Mouse (Mus musculus) mature B cell (primary cell): ENCODE data around the gene Bcorl1.

Experiments
- in situ Hi-C: fragments of 300-500 bp; cut with MboI; formaldehyde crosslinking; loops from 2 replicates; pipeline ENCODE4 v1.14.3; 2019

Gene Bcorl1

DNA sequence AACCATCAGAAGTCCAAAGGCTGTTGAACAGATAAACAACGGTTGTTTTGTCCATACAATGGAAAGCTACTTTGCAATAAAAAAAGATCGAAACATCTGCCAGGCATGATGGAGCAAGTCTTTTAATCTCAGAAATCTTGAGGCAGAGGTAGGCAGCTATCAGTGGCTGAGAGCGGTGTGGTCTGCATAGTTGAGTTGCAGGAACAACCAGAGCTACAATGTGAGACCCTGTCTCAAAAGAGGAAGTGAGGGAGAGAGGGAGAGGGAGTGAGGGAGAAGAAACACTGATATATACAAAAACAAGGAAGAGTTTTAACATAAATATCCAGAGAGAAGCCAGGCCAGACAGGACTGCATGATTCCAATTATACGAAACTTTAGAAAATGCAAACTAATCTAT, 103.5 kb downstream of the Bcorl1 start:
- in situ Hi-C loops, result no loop called here

DNA sequence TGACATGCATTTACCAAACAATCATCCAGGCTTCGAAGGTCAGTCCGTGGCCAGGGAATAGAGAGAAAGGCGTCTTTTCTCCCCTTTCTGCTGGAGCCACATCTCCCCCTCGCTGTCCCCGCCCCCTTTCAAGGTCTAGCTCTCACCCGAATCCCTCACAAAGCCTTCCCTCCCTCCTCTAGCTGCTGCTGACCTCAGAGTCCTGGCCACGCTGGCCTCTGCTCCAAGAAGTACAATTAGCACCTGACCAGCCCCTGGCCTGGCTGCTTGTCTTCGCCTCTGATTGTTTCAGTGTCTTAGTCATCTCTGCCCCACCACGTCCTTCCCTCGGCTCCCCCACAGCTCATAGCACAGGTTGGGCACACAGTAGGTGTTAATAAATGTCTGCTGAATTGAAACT, 108.5 kb downstream of the Bcorl1 start:
- in situ Hi-C loops, result no loop called here

DNA sequence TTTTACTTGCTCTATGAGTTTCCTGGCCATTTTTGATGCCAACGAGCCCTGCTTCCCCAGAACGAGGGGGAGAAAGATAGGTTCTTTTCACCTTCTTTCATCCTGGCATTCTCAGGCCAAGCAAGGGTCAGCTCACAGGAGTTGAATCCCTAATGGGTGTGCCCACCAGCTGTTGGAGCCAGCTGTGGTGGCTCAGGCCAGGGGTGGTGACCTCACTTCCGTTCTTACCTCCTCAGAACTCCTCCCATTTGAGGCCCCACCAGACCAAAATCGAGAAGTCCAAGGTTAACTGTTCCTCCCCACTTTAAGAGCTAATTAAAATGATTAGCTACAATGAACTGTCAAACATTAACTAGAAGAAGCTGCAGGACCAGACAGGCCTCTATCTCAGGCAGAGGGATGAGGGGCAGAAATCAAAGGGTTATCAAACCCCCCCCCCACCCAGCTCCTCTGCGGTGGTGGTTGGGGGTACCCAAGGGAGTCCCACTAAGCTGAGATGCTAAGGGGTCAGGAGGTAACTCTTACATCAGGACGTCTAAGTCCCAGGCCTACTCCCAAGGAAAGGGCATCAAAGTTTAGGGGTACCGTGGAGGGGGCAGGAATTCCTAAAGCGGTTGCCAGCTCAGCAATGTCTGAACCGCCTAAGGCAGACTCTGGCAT, 111.2 kb downstream of the Bcorl1 start:
- in situ Hi-C loops, result no loop called here

DNA sequence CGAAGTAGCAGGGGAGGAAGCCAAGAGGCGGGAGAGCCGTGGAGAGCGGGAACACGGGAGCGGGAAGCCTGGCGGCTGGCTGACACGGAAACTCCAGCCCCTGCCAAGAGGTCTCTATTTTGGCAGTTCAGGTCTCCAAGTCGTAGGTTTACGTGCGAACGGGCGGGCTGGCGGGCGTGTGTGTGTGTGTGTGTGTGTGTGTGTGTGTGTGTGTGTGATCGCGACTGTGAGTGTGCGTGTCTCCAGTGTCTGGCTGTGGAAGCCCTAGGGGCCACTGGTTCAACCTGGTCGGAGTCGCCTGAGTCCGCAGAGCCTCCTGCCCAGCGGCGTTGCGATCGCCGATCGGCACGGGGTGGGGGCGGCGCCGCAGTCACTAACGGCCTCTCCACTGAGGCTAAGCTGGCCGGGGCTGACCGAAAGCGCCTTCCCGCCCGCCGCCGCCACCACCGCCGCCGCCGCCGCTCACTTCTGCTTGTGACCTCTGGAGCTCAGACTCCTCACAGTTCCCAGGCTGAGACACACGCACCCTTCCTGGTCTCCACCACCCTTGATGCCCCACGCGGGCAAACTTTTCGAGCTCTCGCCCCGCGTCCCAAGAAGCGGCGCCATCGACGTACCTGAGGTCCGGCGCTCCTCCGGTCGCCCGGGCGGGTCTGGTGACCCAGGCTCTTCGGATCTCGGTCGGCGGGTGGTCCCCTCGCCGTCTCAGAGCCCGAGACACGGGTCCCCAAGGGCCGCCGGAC, 111.9 kb downstream of the Bcorl1 start:
- in situ Hi-C loops, result no loop called here

DNA sequence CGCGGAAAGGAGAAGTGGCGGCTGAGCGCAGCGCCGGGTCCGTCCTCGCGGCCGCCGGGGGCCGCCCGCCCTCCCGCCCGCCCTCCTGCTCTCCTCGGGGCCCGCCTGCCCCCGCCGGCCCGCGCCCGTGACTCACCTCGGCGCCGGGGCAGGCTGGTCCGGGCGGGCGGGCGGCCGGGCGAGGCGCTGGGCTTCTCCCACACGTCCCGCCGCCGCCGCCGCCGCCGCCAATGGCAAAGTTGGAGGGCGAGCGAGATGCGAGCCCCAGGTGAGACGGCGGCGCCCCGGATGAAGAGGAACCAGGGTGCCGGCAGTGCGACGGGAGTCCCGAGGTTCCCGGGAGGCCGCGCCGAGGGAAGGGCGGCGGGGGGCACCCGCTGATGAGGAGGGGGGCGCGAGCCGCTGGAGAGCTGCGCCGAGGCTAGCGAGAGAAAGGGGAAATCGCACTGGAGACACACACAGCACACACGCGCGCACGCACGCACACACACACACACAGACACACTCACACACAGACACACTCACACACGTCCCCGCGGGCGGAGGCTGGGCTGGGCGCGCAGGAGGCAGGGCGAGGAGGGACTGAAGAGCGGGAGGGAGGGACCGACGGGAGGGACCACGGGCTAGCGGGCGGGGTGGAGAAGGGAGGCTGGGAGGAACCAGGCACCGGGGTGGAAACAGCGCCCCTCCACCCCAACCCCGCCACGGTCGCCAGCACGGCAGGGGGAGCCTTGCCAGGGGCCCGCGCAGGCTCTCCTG, 112.8 kb downstream of the Bcorl1 start:
- in situ Hi-C loops, result no loop called here

DNA sequence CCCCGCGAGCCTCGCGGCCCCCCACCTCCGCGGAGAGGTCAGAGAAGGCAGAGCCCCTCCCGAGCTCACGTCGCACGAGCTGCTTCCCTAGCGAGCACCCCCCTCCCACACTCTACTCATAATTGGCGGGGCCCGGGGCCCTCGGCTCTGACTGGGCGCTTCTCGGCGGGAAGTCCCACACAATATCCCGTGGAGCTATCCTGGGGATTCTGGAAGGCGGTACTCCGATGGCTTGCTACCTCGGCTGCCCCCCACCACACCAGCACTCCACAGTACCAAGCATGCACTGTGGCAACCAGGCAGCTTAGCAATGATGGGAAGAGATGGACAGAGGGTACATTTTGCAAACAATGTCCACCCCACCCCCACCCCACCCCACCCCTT, 113.3 kb downstream of the Bcorl1 start:
- in situ Hi-C loops, result no loop called here

DNA sequence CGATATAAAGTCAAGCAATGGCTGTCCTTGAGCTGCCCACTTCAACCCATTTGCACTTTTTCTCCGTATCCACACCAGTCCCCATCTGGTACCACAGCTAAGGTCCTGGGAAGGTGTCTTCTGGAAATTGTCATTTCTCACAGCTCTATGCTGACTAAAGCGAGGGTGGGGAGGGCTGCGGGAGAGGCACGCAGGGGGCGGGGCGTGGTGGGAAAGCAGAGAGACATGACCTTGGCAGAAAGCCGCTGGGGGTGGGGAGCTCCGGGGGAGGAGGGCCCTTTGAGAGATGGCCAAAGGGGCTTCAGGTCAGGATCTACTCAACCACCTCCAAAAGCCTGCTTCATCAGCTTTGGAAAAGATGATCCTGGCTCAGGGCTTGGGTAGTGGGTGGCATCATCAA, 113.9 kb downstream of the Bcorl1 start:
- in situ Hi-C loops, result no loop called here

DNA sequence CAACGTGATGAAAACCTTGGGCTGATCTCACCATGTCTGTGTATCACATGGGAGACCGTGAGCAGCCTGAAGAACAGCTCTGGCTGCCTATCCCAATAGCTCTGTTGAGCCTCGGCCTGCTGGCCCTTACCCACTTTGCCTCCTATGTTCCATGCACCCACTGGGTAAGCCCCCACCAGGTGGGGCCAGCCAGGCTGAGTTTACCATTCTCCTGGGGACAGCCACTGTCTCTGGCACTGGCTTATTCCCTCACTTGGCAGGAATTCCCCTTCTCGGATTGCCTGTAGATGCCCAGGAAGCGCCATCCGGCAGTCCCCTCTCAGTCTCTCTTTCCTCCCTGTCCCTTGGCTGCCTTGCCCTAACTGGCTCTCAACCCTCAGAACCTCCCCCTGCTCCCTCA, 115.8 kb downstream of the Bcorl1 start:
- in situ Hi-C loops, result no loop called here
